Mouse (Mus musculus) hindbrain, embryonic 11.5 days (tissue): ENCODE results near the gene Chid1. TPM values are rescaled to one million over a fixed set of nuclear protein-coding genes. Genes with fewer than 3 reads are reported as not detected.
A peak's percentile ranks its signal among the peaks of the same experiment; 100 is the strongest.

Experiments
- ATAC-seq: fragments of 200-750 bp; cut with Nextera tagmentation; 2 replicates; pipeline ENCODE4 v1.8.0; 2017; ENCODE audit warnings: mild to moderate bottlenecking, moderate TSS enrichment, moderate library complexity; ENCODE audit not compliant: low FRiP score
- DNase-seq: peaks from one replicate; pipeline ENCODE4 v3.0.0-alpha.2; 2015; ENCODE audit warnings: low spot score
- H3K27ac ChIP-seq: fragments of 300-500 bp; sonication (generic); 2 replicates; pipeline ENCODE4 v1.5.1; 2014; ENCODE audit warnings: mild to moderate bottlenecking, low read depth, low read length
- H3K27me3 ChIP-seq: fragments of 300-500 bp; sonication (generic); 2 replicates; pipeline ENCODE4 v1.6.1; 2014; ENCODE audit warnings: mild to moderate bottlenecking, low read length, moderate library complexity, mixed read lengths; ENCODE audit not compliant: control insufficient read depth, insufficient read depth
- H3K36me3 ChIP-seq: fragments of 300-500 bp; sonication (generic); 2 replicates; pipeline ENCODE4 v1.6.1; 2014; ENCODE audit warnings: mild to moderate bottlenecking, low read length, moderate library complexity, mixed read lengths; ENCODE audit not compliant: control insufficient read depth, insufficient read depth
- H3K4me1 ChIP-seq: fragments of 300-500 bp; sonication (generic); replicated peaks from 2 replicates; pipeline ENCODE4 v1.6.1; 2014; ENCODE audit warnings: low read length, mixed read lengths; ENCODE audit not compliant: control insufficient read depth, insufficient read depth
- H3K4me2 ChIP-seq: fragments of 300-500 bp; sonication (generic); replicated peaks from 2 replicates; pipeline ENCODE4 v1.6.1; 2014; ENCODE audit warnings: mild to moderate bottlenecking, low read depth, low read length
- H3K4me3 ChIP-seq: fragments of 300-500 bp; sonication (generic); 2 replicates; pipeline ENCODE4 v1.5.1; 2014; ENCODE audit warnings: low read depth, low read length
- H3K9ac ChIP-seq: fragments of 300-500 bp; sonication (generic); 2 replicates; pipeline ENCODE4 v1.6.1; 2014; ENCODE audit warnings: low read depth, low read length
- H3K9me3 ChIP-seq: fragments of 300-500 bp; sonication (generic); 2 replicates; pipeline ENCODE4 v1.6.1; 2016; ENCODE audit warnings: low read length; ENCODE audit not compliant: control insufficient read depth
- WGBS: fragments of 180-500 bp; shearing (Covaris S2); extraction: QIAGEN DNeasy Blood & Tissue Kit; methylation state at CpG from one replicate; pipeline ENCODE4 v1.1.7; 2014; 5-methylcytosine and 5-hydroxymethylcytosine counted together
- polyA plus RNA-seq: library from polyadenylated mRNA; unstranded; fragments of >200 nt; fragmentation: Nextera tagmentation; extraction: Ambion mirVana; gene quantifications from 2 replicates; pipeline ENCODE4 v1.2.1, GENCODE M21; 2014

Chid1 gene
- polyA plus RNA-seq, 1 experiment from 2014 or later = 24.1 TPM

GRCm38 (mm10) chr7:141575481-141575880 lies 35.8 kb upstream of the Chid1 start:
- Histone ChIP-seq H3K4me1 (no peaks in the 10 kb centered on the region), H3K36me3 (no peaks in the 10 kb centered on the region), H3K4me3 (no peak overlapping the region), H3K9me3 (no peaks in the 10 kb centered on the region), H3K4me2 (no peak overlapping the region), H3K27ac (no peak overlapping the region), H3K9ac (no peak overlapping the region), H3K27me3 (no peaks in the 10 kb centered on the region)
- ATAC-seq = no peak
- no peak for DNase-seq
- 82% methylated on average over 3 of the region's 3 CpGs for WGBS

GRCm38 (mm10) chr7:141574041-141574440 lies 34.4 kb upstream of the Chid1 start:
- no peak for ATAC-seq
- no peaks in the 10 kb centered on the region for H3K27me3 ChIP-seq
- 91% methylated on average over 3 of the region's 3 CpGs for WGBS
- no peaks in the 10 kb centered on the region for H3K4me1 ChIP-seq
- DNase-seq = no peak
- H3K9ac ChIP-seq = no peak overlapping the region
- H3K27ac ChIP-seq = no peak overlapping the region
- no peak overlapping the region for H3K4me2 ChIP-seq
- no peak overlapping the region for H3K4me3 ChIP-seq
- no peaks in the 10 kb centered on the region for H3K36me3 ChIP-seq
- no peaks in the 10 kb centered on the region for H3K9me3 ChIP-seq

GRCm38 (mm10) chr7:141570625-141571295 lies 31.1 kb upstream of the Chid1 start:
- no peaks in the 10 kb centered on the region for H3K36me3 ChIP-seq
- no peak overlapping the region for H3K9ac ChIP-seq
- WGBS = 87% methylated on average over 4 of the region's 4 CpGs
- no peak overlapping the region for H3K4me2 ChIP-seq
- no peaks in the 10 kb centered on the region for H3K9me3 ChIP-seq
- H3K27ac ChIP-seq = no peak overlapping the region
- no peaks in the 10 kb centered on the region for H3K27me3 ChIP-seq
- DNase-seq = no peak
- H3K4me1 ChIP-seq = no peaks in the 10 kb centered on the region
- no peak for ATAC-seq
- H3K4me3 ChIP-seq = no peak overlapping the region

- no peak for ATAC-seq
- 96% methylated on average over 3 of the region's 3 CpGs for WGBS
- no peaks in the 10 kb centered on the region for H3K4me1 ChIP-seq
Observed at GRCm38 (mm10) chr7:141569916-141570315, 30.3 kb upstream of the Chid1 start.

GRCm38 (mm10) chr7:141569283-141569803 lies 29.7 kb upstream of the Chid1 start:
- Histone ChIP-seq H3K4me1 (no peaks in the 10 kb centered on the region), H3K27ac (no peak overlapping the region), H3K9me3 (no peaks in the 10 kb centered on the region), H3K36me3 (no peaks in the 10 kb centered on the region), H3K9ac (no peak overlapping the region), H3K4me3 (no peak overlapping the region), H3K4me2 (no peak overlapping the region), H3K27me3 (no peaks in the 10 kb centered on the region)
- ATAC-seq (no peak), DNase-seq (no peak)
- WGBS = 84% methylated on average over 9 of the region's 9 CpGs

More at GRCm38 (mm10) chr7:141569916-141570315, 30.3 kb upstream of the Chid1 start:
- Histone ChIP-seq H3K4me3 (no peak overlapping the region), H3K27me3 (no peaks in the 10 kb centered on the region), H3K9me3 (no peaks in the 10 kb centered on the region), H3K4me2 (no peak overlapping the region), H3K36me3 (no peaks in the 10 kb centered on the region), H3K27ac (no peak overlapping the region), H3K9ac (no peak overlapping the region)
- DNase-seq = no peak

GRCm38 (mm10) chr7:141566587-141566986 lies 26.9 kb upstream of the Chid1 start:
- Histone ChIP-seq H3K9me3 (no peaks in the 10 kb centered on the region), H3K9ac (no peak overlapping the region), H3K4me3 (no peak overlapping the region), H3K27ac (no peak overlapping the region), H3K4me2 (no peak overlapping the region), H3K36me3 (no peaks in the 10 kb centered on the region), H3K4me1 (0 out of 2 replicates have a peak, but pooled peaks cover 2% of the 10 kb centered on the region), H3K27me3 (no peaks in the 10 kb centered on the region)
- DNase-seq = no peak
- 87% methylated on average over 7 of the region's 7 CpGs for WGBS
- ATAC-seq = no peak

- ATAC-seq = no peak
- whole genome bisulfite sequencing = 61% methylated on average over 7 of the region's 7 CpGs
- Histone ChIP-seq H3K36me3 (no peaks in the 10 kb centered on the region), H3K27me3 (no peaks in the 10 kb centered on the region), H3K4me2 (no peak overlapping the region), H3K9me3 (no peaks in the 10 kb centered on the region), H3K27ac (no peak overlapping the region), H3K4me1 (0 out of 2 replicates have a peak, but pooled peaks cover 2% of the 10 kb centered on the region), H3K9ac (no peak overlapping the region), H3K4me3 (no peak overlapping the region)
- DNase-seq = no peak
Observed at GRCm38 (mm10) chr7:141564561-141564960, 24.9 kb upstream of the Chid1 start.

- DNase-seq (peak; percentile 62), ATAC-seq (peak; percentile 33)
- 0 out of 2 replicates have a peak overlapping the region, but pooled peaks have one; percentile 85 for H3K27ac ChIP-seq
- no peaks in the 10 kb centered on the region for H3K36me3 ChIP-seq
- no peaks in the 10 kb centered on the region for H3K27me3 ChIP-seq
- H3K4me3 ChIP-seq = peak overlapping the region; percentile 98
- H3K9ac ChIP-seq = peak overlapping the region; percentile 96
- WGBS = under 1% methylated on average over 21 of the region's 21 CpGs
- H3K4me2 ChIP-seq = peak overlapping the region; percentile 88
- 0 out of 2 replicates have a peak, but pooled peaks cover 2% of the 10 kb centered on the region for H3K4me1 ChIP-seq
- H3K9me3 ChIP-seq = no peaks in the 10 kb centered on the region
Observed at GRCm38 (mm10) chr7:141562852-141563427, 23.3 kb upstream of the Chid1 start.
